Mouse (Mus musculus): ENCODE data around the gene Stag1. TPM values are rescaled to one million over a fixed set of nuclear protein-coding genes. Genes with fewer than 3 reads are reported as not detected.

The Stag1 gene
- polyA plus RNA-seq, 1 experiment from 2014 or later, result 60.1 TPM

GRCm38 (mm10) chr9:100581543-100582492 is 15.8 kb upstream of the Stag1 start:
- WGBS, result 35% methylated on average over 13 of the region's 13 CpGs
- H3K36me3 ChIP-seq (replicated peaks), result no peaks in the 10 kb centered on the region
- 0 out of 2 replicates have a peak, but pooled peaks cover 3% of the 10 kb centered on the region for H3K27me3 ChIP-seq (replicated peaks; ENCODE audit: low read depth, poor library complexity, severe bottlenecking)
- H3K27ac ChIP-seq (replicated peaks), result 0 out of 2 replicates have a peak overlapping the region, but pooled peaks have one; percentile 35
- peaks cover 21% of the 10 kb centered on the region for H3K4me1 ChIP-seq
- H3K4me3 ChIP-seq, result no peak overlapping the region
- H3K9me3 ChIP-seq, result no peaks in the 10 kb centered on the region
- peak; percentile 21 for DNase-seq (ENCODE audit: low spot score)

GRCm38 (mm10) chr9:100582883-100583575 is 14.6 kb upstream of the Stag1 start:
- Histone ChIP-seq H3K36me3 (replicated peaks) (no peaks in the 10 kb centered on the region), H3K27ac (replicated peaks) (no peak overlapping the region), H3K4me3 (no peak overlapping the region), H3K4me1 (peaks cover 21% of the 10 kb centered on the region), H3K27me3 (replicated peaks; ENCODE audit: low read depth, poor library complexity, severe bottlenecking) (0 out of 2 replicates have a peak, but pooled peaks cover 3% of the 10 kb centered on the region), H3K9me3 (no peaks in the 10 kb centered on the region)
- 73% methylated on average over 13 of the region's 13 CpGs for WGBS
- DNase-seq (ENCODE audit: low spot score), result no peak

- 0 out of 2 replicates have a peak, but pooled peaks cover 3% of the 10 kb centered on the region for H3K27me3 ChIP-seq (replicated peaks; ENCODE audit: low read depth, poor library complexity, severe bottlenecking)
- no peak overlapping the region for H3K27ac ChIP-seq (replicated peaks)
- H3K4me3 ChIP-seq, result no peak overlapping the region
- no peak for DNase-seq (ENCODE audit: low spot score)
- H3K9me3 ChIP-seq, result no peaks in the 10 kb centered on the region
- H3K4me1 ChIP-seq, result peaks cover 21% of the 10 kb centered on the region
- 87% methylated on average over 4 of the region's 4 CpGs for WGBS
- no peaks in the 10 kb centered on the region for H3K36me3 ChIP-seq (replicated peaks)
Observed at GRCm38 (mm10) chr9:100584031-100584430, 13.6 kb upstream of the Stag1 start.

- H3K4me1 ChIP-seq, result no peaks in the 10 kb centered on the region
- H3K27me3 ChIP-seq (replicated peaks; ENCODE audit: low read depth, poor library complexity, severe bottlenecking), result no peaks in the 10 kb centered on the region
- H3K36me3 ChIP-seq (replicated peaks), result no peaks in the 10 kb centered on the region
- H3K4me3 ChIP-seq, result no peak overlapping the region
- DNase-seq (ENCODE audit: low spot score), result no peak
- H3K9me3 ChIP-seq, result no peaks in the 10 kb centered on the region
- 61% methylated on average over 4 of the region's 4 CpGs for WGBS
- H3K27ac ChIP-seq (replicated peaks), result no peak overlapping the region
Observed at GRCm38 (mm10) chr9:100590462-100590861, 7.1 kb upstream of the Stag1 start.

GRCm38 (mm10) chr9:100596317-100596716 is 1.3 kb upstream of the Stag1 start:
- H3K9me3 ChIP-seq, result no peaks in the 10 kb centered on the region
- H3K27me3 ChIP-seq (replicated peaks; ENCODE audit: low read depth, poor library complexity, severe bottlenecking), result no peaks in the 10 kb centered on the region
- H3K4me3 ChIP-seq, result no peak overlapping the region
- H3K36me3 ChIP-seq (replicated peaks), result no peaks in the 10 kb centered on the region
- H3K4me1 ChIP-seq, result peaks cover 3% of the 10 kb centered on the region; the same call in 1 of the 2 replicates
- no peak overlapping the region for H3K27ac ChIP-seq (replicated peaks)
- DNase-seq (ENCODE audit: low spot score), result no peak
- 86% methylated on average over 8 of the region's 8 CpGs for WGBS

- 68% methylated on average over 3 of the region's 3 CpGs for WGBS
- H3K27ac ChIP-seq (replicated peaks), result no peak overlapping the region
- H3K4me1 ChIP-seq, result peaks cover 3% of the 10 kb centered on the region; the same call in 1 of the 2 replicates
- no peak overlapping the region for H3K4me3 ChIP-seq
- no peaks in the 10 kb centered on the region for H3K36me3 ChIP-seq (replicated peaks)
- no peak for DNase-seq (ENCODE audit: low spot score)
- H3K27me3 ChIP-seq (replicated peaks; ENCODE audit: low read depth, poor library complexity, severe bottlenecking), result no peaks in the 10 kb centered on the region
- H3K9me3 ChIP-seq, result no peaks in the 10 kb centered on the region
Observed at GRCm38 (mm10) chr9:100599761-100600328, 2.2 kb downstream of the Stag1 start.

- no peak for DNase-seq (ENCODE audit: low spot score)
- Histone ChIP-seq H3K9me3 (no peaks in the 10 kb centered on the region), H3K4me1 (peaks cover 12% of the 10 kb centered on the region; the same call in 1 of the 2 replicates), H3K4me3 (no peak overlapping the region), H3K27me3 (replicated peaks; ENCODE audit: low read depth, poor library complexity, severe bottlenecking) (no peaks in the 10 kb centered on the region), H3K27ac (replicated peaks) (no peak overlapping the region), H3K36me3 (replicated peaks) (no peaks in the 10 kb centered on the region)
- WGBS, result 90% methylated on average over 1 of the region's 1 CpGs
Observed at GRCm38 (mm10) chr9:100602130-100602529, 4.5 kb downstream of the Stag1 start.

GRCm38 (mm10) chr9:100603156-100603555 is 5.6 kb downstream of the Stag1 start:
- Histone ChIP-seq H3K27ac (replicated peaks) (no peak overlapping the region), H3K36me3 (replicated peaks) (no peaks in the 10 kb centered on the region), H3K4me3 (no peak overlapping the region), H3K4me1 (peaks cover 12% of the 10 kb centered on the region; the same call in 1 of the 2 replicates), H3K27me3 (replicated peaks; ENCODE audit: low read depth, poor library complexity, severe bottlenecking) (no peaks in the 10 kb centered on the region), H3K9me3 (no peaks in the 10 kb centered on the region)
- 77% methylated on average over 5 of the region's 5 CpGs for WGBS
- DNase-seq (ENCODE audit: low spot score), result no peak

- Histone ChIP-seq H3K36me3 (replicated peaks) (no peaks in the 10 kb centered on the region), H3K27me3 (replicated peaks; ENCODE audit: low read depth, poor library complexity, severe bottlenecking) (no peaks in the 10 kb centered on the region), H3K9me3 (no peaks in the 10 kb centered on the region), H3K4me3 (no peak overlapping the region), H3K27ac (replicated peaks) (no peak overlapping the region), H3K4me1 (peaks cover 9% of the 10 kb centered on the region; the same call in 1 of the 2 replicates)
- 89% methylated on average over 1 of the region's 1 CpGs for WGBS
- no peak for DNase-seq (ENCODE audit: low spot score)
Observed at GRCm38 (mm10) chr9:100605522-100605921, 7.9 kb downstream of the Stag1 start.

GRCm38 (mm10) chr9:100605985-100606554 is 8.5 kb downstream of the Stag1 start:
- 61% methylated on average over 7 of the region's 7 CpGs for WGBS
- H3K4me3 ChIP-seq, result no peak overlapping the region
- H3K9me3 ChIP-seq, result no peaks in the 10 kb centered on the region
- peaks cover 9% of the 10 kb centered on the region; the same call in 1 of the 2 replicates for H3K4me1 ChIP-seq
- H3K36me3 ChIP-seq (replicated peaks), result no peaks in the 10 kb centered on the region
- no peaks in the 10 kb centered on the region for H3K27me3 ChIP-seq (replicated peaks; ENCODE audit: low read depth, poor library complexity, severe bottlenecking)
- DNase-seq (ENCODE audit: low spot score), result peak; percentile 42
- H3K27ac ChIP-seq (replicated peaks), result no peak overlapping the region

GRCm38 (mm10) chr9:100613501-100614071 is 16.0 kb downstream of the Stag1 start:
- no peaks in the 10 kb centered on the region for H3K4me1 ChIP-seq
- H3K27ac ChIP-seq (replicated peaks), result no peak overlapping the region
- no peaks in the 10 kb centered on the region for H3K9me3 ChIP-seq
- no peak overlapping the region for H3K4me3 ChIP-seq
- no peaks in the 10 kb centered on the region for H3K36me3 ChIP-seq (replicated peaks)
- H3K27me3 ChIP-seq (replicated peaks; ENCODE audit: low read depth, poor library complexity, severe bottlenecking), result no peaks in the 10 kb centered on the region
- DNase-seq (ENCODE audit: low spot score), result no peak
- 88% methylated on average over 3 of the region's 3 CpGs for WGBS

GRCm38 (mm10) chr9:100616947-100617346 is 19.3 kb downstream of the Stag1 start:
- no peaks in the 10 kb centered on the region for H3K36me3 ChIP-seq (replicated peaks)
- H3K9me3 ChIP-seq, result no peaks in the 10 kb centered on the region
- H3K27me3 ChIP-seq (replicated peaks; ENCODE audit: low read depth, poor library complexity, severe bottlenecking), result no peaks in the 10 kb centered on the region
- DNase-seq (ENCODE audit: low spot score), result no peak
- peaks cover 5% of the 10 kb centered on the region for H3K4me1 ChIP-seq
- WGBS, result 63% methylated on average over 11 of the region's 11 CpGs
- H3K27ac ChIP-seq (replicated peaks), result no peak overlapping the region
- no peak overlapping the region for H3K4me3 ChIP-seq

Measured in embryonic facial prominence, embryonic 10.5 days (tissue).